Mouse (Mus musculus): ENCODE measurements around the gene Eno3. TPM values are rescaled to one million over a fixed set of nuclear protein-coding genes. Genes with fewer than 3 reads are reported as not detected.

Eno3 gene
- polyA plus RNA-seq, 1 experiment from 2014 or later: 4.0 TPM

DNA sequence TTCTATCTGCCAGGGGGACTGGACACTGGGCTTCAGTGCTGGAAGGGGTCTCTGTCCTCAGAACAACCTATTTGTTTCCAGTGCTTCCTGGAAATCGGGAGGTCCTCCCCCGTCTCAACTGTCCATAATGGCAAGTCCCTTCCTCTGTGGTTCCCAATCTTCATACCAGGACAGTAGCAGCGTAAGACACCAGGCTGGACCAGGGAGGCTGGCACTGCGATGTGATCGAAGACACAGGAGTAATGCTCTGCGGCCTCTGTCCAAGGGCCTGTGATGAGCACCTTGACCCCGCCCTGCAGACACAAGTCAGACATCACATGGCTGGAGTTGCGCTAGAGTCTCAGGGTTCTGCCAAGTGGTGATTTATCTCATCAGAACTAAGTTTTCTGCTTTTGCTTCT, 22.4 kb downstream of the Eno3 start:
- H3K4me1 ChIP-seq (ENCODE audit: insufficient read depth): peaks cover 17% of the 10 kb centered on the region
- no peaks in the 10 kb centered on the region for H3K27me3 ChIP-seq (ENCODE audit: insufficient read depth, low read length)
- 84% methylated on average over 8 of the region's 8 CpGs for WGBS (ENCODE audit: insufficient replicate concordance)
- ATAC-seq (no peak), DNase-seq (no peak)
- H3K27ac ChIP-seq (ENCODE audit: low read depth): peak overlapping the region; percentile 84
- H3K9me3 ChIP-seq (ENCODE audit: low read length): no peaks in the 10 kb centered on the region
- H3K4me3 ChIP-seq (ENCODE audit: low read depth, low read length): no peak overlapping the region
- no peak for TF ChIP-seq CTCF (IDR thresholded peaks at IDR 0.05; ENCODE audit: low read depth)
- no peak for TF ChIP-seq EP300 (IDR thresholded peaks at IDR 0.05; ENCODE audit: low read depth)
- peaks cover 22% of the 10 kb centered on the region for H3K36me3 ChIP-seq (replicated peaks; ENCODE audit: insufficient read depth, low read length)
- H3K9ac ChIP-seq (replicated peaks): no peak overlapping the region
- H3K4me2 ChIP-seq (ENCODE audit: low read depth, low read length): no peak overlapping the region

DNA sequence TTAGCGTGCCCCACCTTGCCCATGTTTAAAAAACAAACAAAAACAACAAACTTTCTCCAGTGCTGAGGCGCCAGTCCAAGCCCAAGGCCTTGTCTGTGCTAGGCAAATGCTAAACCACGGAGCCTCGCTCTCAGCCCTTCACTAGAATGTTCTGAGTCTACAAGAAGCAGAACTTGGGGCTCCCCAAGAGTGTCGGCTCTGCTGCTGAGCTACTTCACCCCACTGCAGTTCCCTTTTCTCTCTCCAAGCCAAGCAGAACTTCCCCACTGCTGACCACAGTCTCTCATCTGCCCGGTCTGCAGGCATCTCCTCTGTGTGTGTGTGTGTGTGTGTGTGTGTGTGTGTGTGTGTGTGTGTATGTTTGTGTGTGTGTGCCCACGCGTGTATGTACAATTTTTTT, 22.9 kb downstream of the Eno3 start:
- DNase-seq (peak; percentile 40), ATAC-seq (peak; percentile 26; the same call in 1 of the 2 replicates)
- no peak overlapping the region for H3K9ac ChIP-seq (replicated peaks)
- H3K27me3 ChIP-seq (ENCODE audit: insufficient read depth, low read length): no peaks in the 10 kb centered on the region
- WGBS (ENCODE audit: insufficient replicate concordance): 41% methylated on average over 8 of the region's 8 CpGs
- H3K4me2 ChIP-seq (ENCODE audit: low read depth, low read length): no peak overlapping the region
- H3K4me1 ChIP-seq (ENCODE audit: insufficient read depth): peaks cover 17% of the 10 kb centered on the region
- H3K4me3 ChIP-seq (ENCODE audit: low read depth, low read length): no peak overlapping the region
- no peak for TF ChIP-seq CTCF (IDR thresholded peaks at IDR 0.05; ENCODE audit: low read depth)
- no peak for TF ChIP-seq EP300 (IDR thresholded peaks at IDR 0.05; ENCODE audit: low read depth)
- H3K27ac ChIP-seq (ENCODE audit: low read depth): peak overlapping the region; percentile 84
- peaks cover 27% of the 10 kb centered on the region for H3K36me3 ChIP-seq (replicated peaks; ENCODE audit: insufficient read depth, low read length)
- H3K9me3 ChIP-seq (ENCODE audit: low read length): no peaks in the 10 kb centered on the region

GRCm38 (mm10) chr11:70681170-70681569, 24.2 kb downstream of the Eno3 start:
- Histone ChIP-seq H3K36me3 (replicated peaks; ENCODE audit: insufficient read depth, low read length) (peaks cover 33% of the 10 kb centered on the region), H3K9me3 (ENCODE audit: low read length) (no peaks in the 10 kb centered on the region), H3K27ac (ENCODE audit: low read depth) (no peak overlapping the region), H3K9ac (replicated peaks) (no peak overlapping the region), H3K4me2 (ENCODE audit: low read depth, low read length) (no peak overlapping the region), H3K4me3 (ENCODE audit: low read depth, low read length) (no peak overlapping the region), H3K27me3 (ENCODE audit: insufficient read depth, low read length) (no peaks in the 10 kb centered on the region), H3K4me1 (ENCODE audit: insufficient read depth) (peaks cover 17% of the 10 kb centered on the region)
- ATAC-seq: no peak
- DNase-seq: no peak
- WGBS (ENCODE audit: insufficient replicate concordance): 84% methylated on average over 12 of the region's 12 CpGs
- TF ChIP-seq EP300 (IDR thresholded peaks at IDR 0.05; ENCODE audit: low read depth) (no peak), CTCF (IDR thresholded peaks at IDR 0.05; ENCODE audit: low read depth) (no peak)

- peak; percentile 53 for ATAC-seq
- WGBS (ENCODE audit: insufficient replicate concordance): 49% methylated on average over 11 of the region's 11 CpGs
- peaks cover 22% of the 10 kb centered on the region for H3K4me1 ChIP-seq (ENCODE audit: insufficient read depth)
- H3K36me3 ChIP-seq (replicated peaks; ENCODE audit: insufficient read depth, low read length): peaks cover 33% of the 10 kb centered on the region
- no peak overlapping the region for H3K4me3 ChIP-seq (ENCODE audit: low read depth, low read length)
- 0 out of 2 replicates have a peak overlapping the region, but pooled peaks have one; percentile 3 for H3K27ac ChIP-seq (ENCODE audit: low read depth)
- H3K4me2 ChIP-seq (ENCODE audit: low read depth, low read length): no peak overlapping the region
- TF ChIP-seq EP300 (IDR thresholded peaks at IDR 0.05; ENCODE audit: low read depth) (no peak), CTCF (IDR thresholded peaks at IDR 0.05; ENCODE audit: low read depth) (peak; percentile 72)
- DNase-seq: peak; percentile 44
- H3K9me3 ChIP-seq (ENCODE audit: low read length): no peaks in the 10 kb centered on the region
- H3K9ac ChIP-seq (replicated peaks): no peak overlapping the region
- no peaks in the 10 kb centered on the region for H3K27me3 ChIP-seq (ENCODE audit: insufficient read depth, low read length)
These were observed 25.0 kb downstream of the Eno3 start for GRCm38 (mm10) chr11:70681897-70682581.

- no peaks in the 10 kb centered on the region for H3K9me3 ChIP-seq (ENCODE audit: low read length)
These were observed 26.6 kb downstream of the Eno3 start for GRCm38 (mm10) chr11:70683640-70684039.

DNA sequence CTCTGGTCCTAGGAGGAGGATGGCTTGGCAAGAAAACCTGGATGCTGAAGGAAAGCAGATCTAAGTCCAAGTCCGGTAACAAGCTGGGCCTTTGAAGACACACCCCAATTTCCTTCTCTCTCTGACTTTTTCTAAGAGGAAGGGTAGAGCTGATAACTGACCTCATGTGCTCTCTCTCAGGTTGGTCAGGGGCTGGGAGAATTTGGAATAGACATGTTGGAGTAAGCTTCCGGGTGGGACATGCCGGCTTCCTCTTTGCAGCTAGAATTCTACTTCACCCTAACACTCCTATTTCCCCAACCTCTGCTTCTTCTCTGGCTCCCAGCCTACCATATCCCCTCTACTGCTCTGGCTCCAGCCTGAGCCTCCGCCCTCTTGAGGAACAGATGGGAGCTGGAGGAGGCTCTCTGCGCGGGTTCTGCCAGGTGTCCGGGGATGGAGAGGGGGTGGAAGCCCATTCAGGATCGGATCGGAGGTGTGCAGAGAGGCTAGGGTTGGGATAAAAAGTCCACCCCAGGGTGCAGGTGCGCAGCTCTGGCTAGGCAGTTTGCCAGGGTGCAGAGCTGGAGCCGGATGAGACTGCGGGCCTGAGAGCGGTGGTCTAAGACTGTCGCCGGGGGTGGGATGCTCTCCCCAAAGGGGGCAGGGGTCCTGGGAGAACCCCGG, 30.0 kb downstream of the Eno3 start:
- Histone ChIP-seq H3K4me2 (ENCODE audit: low read depth, low read length) (peak overlapping the region; percentile 97), H3K9ac (replicated peaks) (peak overlapping the region; percentile 86), H3K4me1 (ENCODE audit: insufficient read depth) (peaks cover 17% of the 10 kb centered on the region), H3K27me3 (ENCODE audit: insufficient read depth, low read length) (no peaks in the 10 kb centered on the region), H3K9me3 (ENCODE audit: low read length) (no peaks in the 10 kb centered on the region), H3K36me3 (replicated peaks; ENCODE audit: insufficient read depth, low read length) (peaks cover 21% of the 10 kb centered on the region), H3K4me3 (ENCODE audit: low read depth, low read length) (peak overlapping the region; percentile 74), H3K27ac (ENCODE audit: low read depth) (peak overlapping the region; percentile 81)
- DNase-seq (no peak), ATAC-seq (peak; percentile 34)
- 2% methylated on average over 16 of the region's 16 CpGs for WGBS (ENCODE audit: insufficient replicate concordance)
- peak; percentile 14; the same call in 1 of the 2 replicates for TF ChIP-seq CTCF (IDR thresholded peaks at IDR 0.05; ENCODE audit: low read depth)
- TF ChIP-seq EP300 (IDR thresholded peaks at IDR 0.05; ENCODE audit: low read depth): no peak

More at GRCm38 (mm10) chr11:70683640-70684039, 26.6 kb downstream of the Eno3 start:
- ATAC-seq: no peak
- Histone ChIP-seq H3K27ac (ENCODE audit: low read depth) (no peak overlapping the region), H3K4me3 (ENCODE audit: low read depth, low read length) (no peak overlapping the region), H3K4me1 (ENCODE audit: insufficient read depth) (peaks cover 24% of the 10 kb centered on the region), H3K9ac (replicated peaks) (no peak overlapping the region), H3K27me3 (ENCODE audit: insufficient read depth, low read length) (no peaks in the 10 kb centered on the region), H3K36me3 (replicated peaks; ENCODE audit: insufficient read depth, low read length) (peaks cover 30% of the 10 kb centered on the region), H3K4me2 (ENCODE audit: low read depth, low read length) (no peak overlapping the region)
- TF ChIP-seq EP300 (IDR thresholded peaks at IDR 0.05; ENCODE audit: low read depth) (no peak), CTCF (IDR thresholded peaks at IDR 0.05; ENCODE audit: low read depth) (no peak)
- no peak for DNase-seq
- WGBS (ENCODE audit: insufficient replicate concordance): 83% methylated on average over 5 of the region's 5 CpGs
